Mouse (Mus musculus) small intestine, adult 2 months (tissue): ENCODE measurements around the gene Zfp26.

ENCODE experiments used
- CTCF ChIP-seq: fragments of 200-500 bp; IDR thresholded peaks from 2 replicates; pipeline ENCODE4 v1.5.1; 2012; ENCODE audit warnings: low read depth, mild to moderate bottlenecking, control low read depth, inconsistent platforms, low read length, moderate library complexity, mixed read lengths; ENCODE audit not compliant: insufficient replicate concordance, insufficient read length; ENCODE audit errors: extremely low read depth
- POLR2A ChIP-seq: fragments of 200-500 bp; IDR thresholded peaks from 2 replicates; pipeline ENCODE4 v1.6.1; 2012; ENCODE audit warnings: low read depth, mild to moderate bottlenecking, control low read depth, inconsistent platforms, low read length, moderate library complexity

GRCm38 (mm10) chr9:20466761-20467442 lies 6.9 kb upstream of the Zfp26 start:
- TF ChIP-seq POLR2A (no peak), CTCF (no peak)
